Mouse (Mus musculus) hindbrain, embryonic 15.5 days (tissue): Measurements from ENCODE around the gene Gm29609. TPM values are rescaled to one million over a fixed set of nuclear protein-coding genes. Genes with fewer than 3 reads are reported as not detected.
A peak's percentile ranks its signal among the peaks of the same experiment; 100 is the strongest.

Source experiments
- ATAC-seq: fragments of 200-750 bp; cut with Nextera tagmentation; 2 replicates; pipeline ENCODE4 v1.8.0; 2017; ENCODE audit warnings: low read depth, moderate number of reproducible peaks, moderate TSS enrichment; ENCODE audit not compliant: low FRiP score
- H3K27ac ChIP-seq: fragments of 300-500 bp; sonication (generic); replicated peaks from 2 replicates; pipeline ENCODE4 v1.5.1; 2015; ENCODE audit warnings: mild to moderate bottlenecking, inconsistent platforms
- H3K27me3 ChIP-seq: fragments of 300-500 bp; sonication (generic); 2 replicates; pipeline ENCODE4 v1.6.1; 2015; ENCODE audit warnings: control low read depth, inconsistent platforms
- H3K36me3 ChIP-seq: fragments of 300-500 bp; sonication (generic); 2 replicates; pipeline ENCODE4 v1.6.1; 2015; ENCODE audit warnings: control low read depth, inconsistent platforms
- H3K4me1 ChIP-seq: fragments of 300-500 bp; sonication (generic); replicated peaks from 2 replicates; pipeline ENCODE4 v1.6.1; 2015; ENCODE audit warnings: control low read depth, inconsistent platforms
- H3K4me2 ChIP-seq: fragments of 300-500 bp; sonication (generic); 2 replicates; pipeline ENCODE4 v1.6.1; 2015; ENCODE audit warnings: moderate library complexity, mild to moderate bottlenecking, inconsistent platforms
- H3K4me3 ChIP-seq: fragments of 300-500 bp; sonication (generic); 2 replicates; pipeline ENCODE4 v1.5.1; 2015; ENCODE audit warnings: mild to moderate bottlenecking, inconsistent platforms
- H3K9ac ChIP-seq: fragments of 300-500 bp; sonication (generic); 2 replicates; pipeline ENCODE4 v1.6.1; 2015; ENCODE audit warnings: inconsistent platforms
- H3K9me3 ChIP-seq: fragments of 300-500 bp; sonication (generic); 2 replicates; pipeline ENCODE4 v1.6.1; 2016; ENCODE audit warnings: control low read depth, inconsistent platforms
- WGBS: fragments of 180-500 bp; shearing (Covaris S2); methylation state at CpG from one replicate; pipeline ENCODE4 v1.1.7; 2015; 5-methylcytosine and 5-hydroxymethylcytosine counted together
- polyA plus RNA-seq: library from polyadenylated mRNA; unstranded; fragments of >200 nt; fragmentation: Nextera tagmentation; extraction: Ambion mirVana; gene quantifications from 2 replicates; pipeline ENCODE4 v1.2.1, GENCODE M21; 2015

Gene Gm29609
- polyA plus RNA-seq, 1 experiment from 2014 or later, result 2.7 TPM

DNA sequence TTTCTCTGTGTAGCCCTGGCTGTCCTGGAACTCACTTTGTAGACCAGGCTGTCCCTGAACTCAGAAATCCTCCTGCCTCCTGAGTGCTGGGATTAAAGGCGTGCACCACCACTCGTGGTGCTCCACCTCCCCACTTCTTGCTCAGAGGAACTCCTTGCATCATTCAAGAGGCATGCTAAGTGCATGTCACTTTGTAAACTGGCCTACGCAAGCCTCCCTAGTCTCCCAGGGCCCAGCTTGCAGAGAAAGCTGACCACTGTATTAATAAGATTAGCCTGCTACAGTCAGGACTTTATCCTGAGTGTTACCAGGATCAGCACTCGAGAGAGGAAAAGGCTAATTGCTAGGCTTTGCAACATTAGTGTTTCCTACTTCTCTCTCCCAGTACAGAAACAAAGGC is 11.1 kb downstream of the Gm29609 start:
- ATAC-seq, result no peak
- WGBS, result 91% methylated on average over 4 of the region's 4 CpGs
- H3K27me3 ChIP-seq, result no peaks in the 10 kb centered on the region

DNA sequence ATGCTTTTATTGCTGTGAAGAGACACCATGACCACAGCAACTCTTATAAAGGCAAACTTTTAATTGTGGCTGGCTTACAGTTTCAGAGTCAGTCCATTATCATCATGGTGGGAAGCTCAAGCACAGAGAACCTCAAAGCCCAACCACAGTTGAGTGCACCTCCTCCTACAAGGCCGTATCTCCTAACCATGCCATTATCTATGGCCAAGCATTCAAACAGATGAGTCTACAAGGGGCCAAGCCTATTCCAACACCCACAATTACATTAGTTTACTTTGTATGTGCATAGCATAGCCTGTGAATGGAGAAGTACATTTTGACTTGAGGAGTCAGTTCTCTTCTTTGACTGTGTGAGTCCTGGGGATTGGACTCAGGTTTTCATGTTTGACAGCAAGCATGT is 14.8 kb downstream of the Gm29609 start:
- Histone ChIP-seq H3K9ac (no peak overlapping the region), H3K27ac (no peak overlapping the region), H3K4me3 (no peak overlapping the region), H3K4me1 (no peaks in the 10 kb centered on the region), H3K27me3 (no peaks in the 10 kb centered on the region), H3K9me3 (no peaks in the 10 kb centered on the region), H3K4me2 (no peak overlapping the region), H3K36me3 (peaks cover 89% of the 10 kb centered on the region)
- 87% methylated on average over 1 of the region's 1 CpGs for WGBS
- no peak for ATAC-seq

More for the DNA sequence above, 11.1 kb downstream of the Gm29609 start:
- no peak overlapping the region for H3K27ac ChIP-seq
- no peaks in the 10 kb centered on the region for H3K4me1 ChIP-seq
- H3K36me3 ChIP-seq, result peaks cover 92% of the 10 kb centered on the region
- H3K9me3 ChIP-seq, result no peaks in the 10 kb centered on the region
- H3K4me2 ChIP-seq, result no peak overlapping the region
- H3K9ac ChIP-seq, result no peak overlapping the region
- H3K4me3 ChIP-seq, result no peak overlapping the region

DNA sequence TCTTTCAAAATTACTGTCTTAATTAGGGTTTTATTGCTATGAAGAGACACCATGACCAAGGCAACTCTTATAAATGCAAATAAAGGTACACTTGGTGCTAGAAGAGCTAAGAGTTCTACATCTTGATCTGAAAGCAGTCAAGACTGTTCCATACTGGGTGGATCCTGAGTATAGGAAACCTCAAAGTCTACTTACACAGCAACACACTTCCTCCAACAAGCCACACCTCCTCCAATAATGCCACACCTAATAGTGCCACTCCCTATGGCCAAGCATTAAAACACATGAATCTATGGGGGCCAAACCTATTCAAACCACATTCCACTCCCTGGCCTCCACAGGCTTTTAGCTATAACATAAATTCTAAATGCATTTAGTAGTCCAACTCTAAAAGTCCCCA is 17.2 kb downstream of the Gm29609 start:
- Histone ChIP-seq H3K27me3 (no peaks in the 10 kb centered on the region), H3K9me3 (no peaks in the 10 kb centered on the region), H3K4me1 (no peaks in the 10 kb centered on the region), H3K4me3 (no peak overlapping the region), H3K27ac (no peak overlapping the region), H3K4me2 (no peak overlapping the region), H3K36me3 (peaks cover 90% of the 10 kb centered on the region), H3K9ac (no peak overlapping the region)
- ATAC-seq, result no peak

DNA sequence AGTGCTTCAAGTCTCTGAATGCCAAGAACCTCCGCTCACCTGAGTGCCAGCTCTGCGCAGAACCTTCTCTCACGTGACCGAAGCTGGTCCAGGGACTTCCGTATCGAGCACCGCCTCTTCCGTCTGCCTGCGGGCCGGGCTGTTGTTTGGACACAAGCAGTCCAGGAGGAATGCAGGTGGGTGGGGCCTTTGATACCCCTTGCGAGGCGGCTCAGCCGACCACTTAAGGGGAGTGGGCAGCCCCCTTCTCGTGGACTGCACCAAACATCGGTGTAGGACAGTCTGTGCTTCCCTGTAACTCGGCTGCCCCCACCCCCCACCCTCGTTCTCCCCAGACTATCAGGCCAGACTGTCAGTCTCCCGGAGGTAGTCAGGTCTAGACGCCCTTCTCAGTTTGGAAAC is 25.6 kb downstream of the Gm29609 start, which contains the start of gene Mpv17:
Mpv17 (minus strand) TSS at position 100 of the 402 bp plus-strand sequence.
- Histone ChIP-seq H3K36me3 (peaks cover 31% of the 10 kb centered on the region), H3K9ac (peak within 1 kb of the TSS; percentile 70), H3K4me1 (peaks cover 16% of the 10 kb centered on the region), H3K27me3 (no peaks in the 10 kb centered on the region), H3K27ac (peak within 1 kb of the TSS; percentile 70), H3K4me3 (peak within 1 kb of the TSS; percentile 68), H3K4me2 (peak within 1 kb of the TSS; percentile 66), H3K9me3 (no peaks in the 10 kb centered on the region)
- WGBS, result under 1% methylated on average over 19 of the region's 19 CpGs
- peak; percentile 96 for ATAC-seq

DNA sequence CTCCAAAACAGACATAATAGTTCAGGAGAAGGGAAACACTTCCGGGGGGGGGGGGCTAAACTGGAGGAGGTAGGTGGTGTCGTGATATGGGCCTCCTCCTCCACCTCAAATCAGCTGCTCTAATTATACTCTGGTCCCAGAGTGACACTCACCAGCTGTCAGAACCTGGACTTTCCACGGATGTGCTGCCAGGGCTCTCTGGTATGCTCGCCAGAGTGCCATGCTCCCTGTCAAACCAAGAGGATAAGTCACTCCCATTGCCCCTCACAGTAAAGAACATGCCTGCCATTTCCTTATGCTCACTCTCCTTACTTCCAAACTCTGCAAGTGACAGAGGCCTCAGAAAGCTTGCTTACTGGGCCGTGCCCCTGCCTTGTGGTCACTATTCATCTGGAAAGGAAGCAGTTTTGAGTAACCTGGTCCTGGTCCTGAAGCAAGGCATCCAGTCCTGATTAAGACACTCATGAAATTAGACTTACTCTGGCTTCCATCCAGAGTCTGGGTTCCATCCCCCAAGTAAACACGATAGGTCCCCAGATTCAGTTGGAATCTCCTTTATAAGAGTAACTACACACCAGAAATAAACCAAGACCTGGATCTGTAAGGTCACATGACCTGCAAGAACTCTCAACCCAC is 26.1 kb downstream of the Gm29609 start:
- Histone ChIP-seq H3K9ac (peak overlapping the region; percentile 70), H3K27ac (peak overlapping the region; percentile 70), H3K9me3 (no peaks in the 10 kb centered on the region), H3K4me3 (peak overlapping the region; percentile 68), H3K27me3 (no peaks in the 10 kb centered on the region), H3K4me2 (peak overlapping the region; percentile 66), H3K4me1 (peaks cover 16% of the 10 kb centered on the region), H3K36me3 (peaks cover 26% of the 10 kb centered on the region)
- 45% methylated on average over 6 of the region's 6 CpGs for WGBS
- peak; percentile 48 for ATAC-seq

DNA sequence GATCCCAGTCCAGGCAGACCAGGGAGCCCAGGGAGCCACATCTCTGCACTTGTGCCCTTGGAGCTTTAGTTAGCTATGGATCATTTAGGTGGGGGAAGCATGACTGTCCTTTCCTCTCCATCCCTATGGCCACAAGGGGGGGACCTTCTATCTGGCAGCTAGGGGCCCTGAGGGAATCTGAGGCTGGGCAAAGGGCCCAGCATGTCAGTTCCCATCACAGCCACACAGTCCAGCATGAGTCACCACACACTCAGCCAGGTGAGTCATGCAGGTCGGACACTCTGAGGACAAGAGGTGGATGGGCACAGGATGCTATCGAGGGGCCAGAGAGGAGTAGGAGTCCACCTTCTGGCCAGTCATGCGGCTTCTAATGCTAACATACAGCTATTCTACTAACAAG is 28.0 kb downstream of the Gm29609 start:
- WGBS, result 95% methylated on average over 3 of the region's 3 CpGs
- Histone ChIP-seq H3K9ac (no peak overlapping the region), H3K27me3 (no peaks in the 10 kb centered on the region), H3K4me1 (peaks cover 16% of the 10 kb centered on the region), H3K27ac (no peak overlapping the region), H3K36me3 (peaks cover 7% of the 10 kb centered on the region), H3K4me3 (no peak overlapping the region), H3K4me2 (no peak overlapping the region), H3K9me3 (no peaks in the 10 kb centered on the region)
- no peak for ATAC-seq

DNA sequence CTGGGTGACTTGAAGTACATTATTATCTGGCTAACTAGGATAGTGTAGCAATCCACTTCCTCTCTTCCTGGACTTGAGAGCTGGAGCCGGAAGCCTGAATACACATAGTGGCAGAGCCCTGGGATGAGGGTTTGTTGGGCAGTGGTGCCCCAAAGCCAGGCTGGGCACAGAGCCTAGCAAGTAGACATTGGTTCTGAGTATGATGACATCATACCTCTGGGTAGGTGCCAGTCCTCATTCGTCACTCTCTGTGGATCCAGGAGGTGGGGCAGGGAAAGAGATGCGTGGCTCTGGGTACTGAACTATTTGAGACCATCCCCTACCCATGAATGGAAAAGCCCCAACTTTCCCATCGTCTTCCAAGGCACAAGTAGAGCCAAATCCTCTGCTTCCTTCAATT is 29.9 kb downstream of the Gm29609 start:
- H3K9ac ChIP-seq, result no peak overlapping the region
- 92% methylated on average over 4 of the region's 4 CpGs for WGBS
- H3K9me3 ChIP-seq, result no peaks in the 10 kb centered on the region
- H3K27ac ChIP-seq, result no peak overlapping the region
- no peak for ATAC-seq
- no peak overlapping the region for H3K4me3 ChIP-seq
- no peaks in the 10 kb centered on the region for H3K27me3 ChIP-seq
- H3K4me1 ChIP-seq, result peaks cover 12% of the 10 kb centered on the region
- H3K36me3 ChIP-seq, result no peaks in the 10 kb centered on the region
- H3K4me2 ChIP-seq, result no peak overlapping the region

DNA sequence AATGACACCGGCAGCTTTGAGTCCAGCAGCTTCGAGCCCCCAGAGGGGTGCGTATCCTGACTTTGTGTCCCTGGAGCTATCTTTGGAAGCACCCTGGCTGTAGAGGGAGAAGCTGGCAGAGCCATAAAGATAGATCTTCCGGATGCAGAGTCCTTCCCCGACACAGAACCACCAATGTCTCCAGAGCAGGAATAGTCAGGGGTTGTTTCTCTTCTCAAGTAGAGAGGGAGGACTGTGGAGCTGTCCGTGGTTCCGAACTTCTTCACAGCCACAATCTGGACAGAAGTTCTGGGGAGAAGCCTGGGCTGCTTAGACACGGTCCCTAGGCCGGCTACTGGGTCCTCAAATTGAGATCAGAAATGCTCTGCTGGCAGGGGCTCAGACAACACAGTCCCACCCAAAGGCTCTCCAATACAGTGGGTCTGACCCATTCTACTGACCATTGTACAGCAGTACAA is 40.7 kb downstream of the Gm29609 start:
- 0 out of 2 replicates have a peak, but pooled peaks have one; percentile 24 for ATAC-seq
- no peak overlapping the region for H3K27ac ChIP-seq
- 14% methylated on average over 9 of the region's 9 CpGs for WGBS
- H3K27me3 ChIP-seq, result peaks cover 58% of the 10 kb centered on the region
- peak overlapping the region; percentile 61; the same call in 1 of the 2 replicates for H3K4me2 ChIP-seq
- H3K36me3 ChIP-seq, result peaks cover 9% of the 10 kb centered on the region; the same call in 1 of the 2 replicates
- H3K9me3 ChIP-seq, result no peaks in the 10 kb centered on the region
- no peak overlapping the region for H3K9ac ChIP-seq
- H3K4me1 ChIP-seq, result peaks cover 25% of the 10 kb centered on the region
- H3K4me3 ChIP-seq, result peak overlapping the region; percentile 39; the same call in 1 of the 2 replicates

DNA sequence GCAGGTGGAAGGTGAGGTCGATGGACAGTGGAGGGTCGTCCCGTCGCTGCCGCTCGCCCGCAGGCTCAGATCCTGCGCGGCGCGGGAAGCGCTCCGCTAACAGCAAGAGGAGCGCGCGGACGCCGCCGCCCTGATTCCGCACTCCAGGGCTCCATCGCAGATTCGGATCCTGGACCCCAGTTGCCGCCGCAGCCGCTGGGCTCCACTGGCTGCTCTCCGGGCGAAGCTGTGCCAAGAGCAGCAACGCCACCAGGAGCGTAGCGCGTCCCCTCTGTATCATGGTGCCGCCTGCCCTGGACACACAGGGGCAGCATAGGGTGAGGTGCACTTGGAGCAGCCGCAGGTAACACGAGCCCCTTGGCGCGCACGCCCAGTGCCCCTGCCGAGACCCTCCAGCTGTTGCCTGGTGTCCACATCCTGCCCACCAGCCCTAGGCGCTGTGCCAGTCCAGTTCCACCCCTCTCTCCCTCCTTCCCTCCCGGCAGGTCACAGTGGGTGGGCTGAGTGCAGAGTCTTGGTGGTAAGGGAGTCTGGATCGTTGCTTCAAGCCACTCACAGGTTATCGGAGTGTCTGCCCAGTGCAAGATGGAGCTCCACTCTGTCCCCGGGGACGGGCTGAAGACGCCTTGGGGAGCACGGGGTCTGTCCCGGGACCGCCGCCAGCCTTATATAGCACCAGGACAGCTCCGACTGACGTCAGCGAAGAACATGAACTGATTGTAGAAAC is 41.3 kb downstream of the Gm29609 start, which contains the start of gene Ucn:
Ucn (minus strand) TSS at position 589 of the 727 bp plus-strand sequence.
- 2% methylated on average over 49 of the region's 52 CpGs for WGBS
- Histone ChIP-seq H3K27ac (no peak within 1 kb of the TSS), H3K36me3 (0 out of 2 replicates have a peak, but pooled peaks cover 7% of the 10 kb centered on the region), H3K4me3 (peak within 1 kb of the TSS; percentile 39), H3K27me3 (peaks cover 62% of the 10 kb centered on the region), H3K4me1 (peaks cover 25% of the 10 kb centered on the region), H3K9ac (peak within 1 kb of the TSS; percentile 17), H3K9me3 (no peaks in the 10 kb centered on the region), H3K4me2 (peak within 1 kb of the TSS; percentile 61)
- ATAC-seq, result 0 out of 2 replicates have a peak, but pooled peaks have one; percentile 20

DNA sequence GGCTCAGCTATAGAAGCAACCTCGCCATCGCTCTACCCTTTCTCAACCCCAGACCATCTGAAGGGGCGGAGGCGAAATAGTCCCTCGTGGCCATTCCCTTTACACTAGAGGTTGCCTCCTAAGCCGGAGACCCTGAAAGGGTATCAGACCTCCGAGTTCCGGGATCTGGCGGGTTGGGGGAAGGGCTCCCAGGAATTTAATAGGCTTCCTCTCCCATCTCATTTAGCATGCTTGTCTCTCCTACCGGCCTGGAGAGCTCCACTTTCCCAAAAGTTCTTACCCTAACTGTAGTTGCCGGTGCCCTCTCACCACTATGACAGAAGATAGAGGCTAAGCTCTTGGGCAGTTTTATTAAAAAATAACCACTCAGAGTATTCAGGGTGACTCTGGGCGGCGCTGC is 42.1 kb downstream of the Gm29609 start:
- H3K36me3 ChIP-seq, result 0 out of 2 replicates have a peak, but pooled peaks cover 7% of the 10 kb centered on the region
- peak overlapping the region; percentile 39 for H3K4me3 ChIP-seq
- ATAC-seq, result no peak
- peak overlapping the region; percentile 17; the same call in 1 of the 2 replicates for H3K9ac ChIP-seq
- H3K27me3 ChIP-seq, result peaks cover 62% of the 10 kb centered on the region
- H3K9me3 ChIP-seq, result no peaks in the 10 kb centered on the region
- no peak overlapping the region for H3K27ac ChIP-seq
- WGBS, result 1% methylated on average over 13 of the region's 13 CpGs
- peak overlapping the region; percentile 61 for H3K4me2 ChIP-seq
- peaks cover 25% of the 10 kb centered on the region for H3K4me1 ChIP-seq

DNA sequence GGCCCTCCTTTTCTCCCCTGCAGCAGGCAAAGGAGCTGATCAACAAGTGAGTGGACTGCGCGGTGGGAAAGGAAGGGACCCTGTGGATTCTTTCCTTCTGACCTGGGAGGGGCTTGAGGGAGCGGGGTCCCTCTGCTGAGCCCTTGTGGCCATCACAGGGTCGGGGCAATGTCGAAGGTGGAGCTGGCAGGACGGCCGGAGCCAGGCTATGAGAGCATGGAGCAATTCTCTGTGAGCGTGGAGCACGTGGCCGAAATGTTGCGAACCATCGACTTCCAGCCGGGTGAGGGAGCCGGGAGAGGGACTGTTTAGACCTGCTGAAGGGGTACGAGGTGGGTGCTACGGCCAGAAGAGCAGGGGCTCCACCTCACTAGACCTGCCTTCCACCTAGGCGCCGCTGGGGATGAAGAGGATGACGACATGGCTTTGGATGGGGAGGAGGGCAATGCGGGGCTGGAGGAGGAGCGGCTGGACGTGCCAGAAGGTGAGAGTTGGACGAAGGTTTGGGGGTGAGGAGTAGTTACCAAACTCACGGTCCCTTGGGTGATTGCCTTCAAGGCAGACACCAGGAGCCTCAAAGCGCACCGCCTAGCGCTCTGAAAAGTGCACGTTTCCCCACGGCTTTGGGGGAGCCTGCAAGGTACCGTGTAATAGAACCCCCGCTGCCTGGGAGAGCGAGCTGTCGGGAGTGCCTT is 42.8 kb downstream of the Gm29609 start:
- H3K9me3 ChIP-seq, result no peaks in the 10 kb centered on the region
- no peak for ATAC-seq
- H3K27me3 ChIP-seq, result peaks cover 62% of the 10 kb centered on the region
- H3K36me3 ChIP-seq, result 0 out of 2 replicates have a peak, but pooled peaks cover 7% of the 10 kb centered on the region
- peak overlapping the region; percentile 39 for H3K4me3 ChIP-seq
- H3K4me2 ChIP-seq, result peak overlapping the region; percentile 61
- H3K9ac ChIP-seq, result no peak overlapping the region
- 2% methylated on average over 33 of the region's 33 CpGs for WGBS
- H3K27ac ChIP-seq, result no peak overlapping the region
- H3K4me1 ChIP-seq, result peaks cover 25% of the 10 kb centered on the region
